Mouse (Mus musculus) MEL (cell line): ENCODE measurements at regions not wholly inside any gene's neighbourhood (a gene's known extent, or its start where the extent isn't known, plus 50 kb on each side); places are given as distances from the start of the nearest gene placed in this dataset.

Source experiments
- DNase-seq: peaks from one replicate; pipeline ENCODE4 v3.0.0; 2011; ENCODE audit warnings: low read depth, low spot score
- H3K27ac ChIP-seq: 2 replicates; pipeline ENCODE4 v1.5.1; 2012; ENCODE audit warnings: low read depth, mild to moderate bottlenecking, control low read depth, low read length, moderate library complexity; ENCODE audit not compliant: control insufficient read depth
- H3K27me3 ChIP-seq, 2 experiments: fragments of 150-350 bp in 1 of 2; sonication (generic) in 1 of 2; 2 replicates each; pipeline ENCODE4 v1.6.1; 2012; ENCODE audit warnings: low read length in 2 of 2, mild to moderate bottlenecking in 2 of 2, improper control_type of control experiment in 1 of 2, moderate library complexity in 1 of 2; ENCODE audit not compliant: insufficient read depth in 2 of 2, control insufficient read depth in 1 of 2
- H3K36me3 ChIP-seq, 2 experiments: 2 replicates each; pipeline ENCODE4 v1.6.1; 2012 to 2014; ENCODE audit warnings: low read length in 2 of 2, improper control_type of control experiment in 1 of 2, inconsistent platforms in 1 of 2, mild to moderate bottlenecking in 1 of 2; ENCODE audit not compliant: insufficient read depth in 2 of 2, control insufficient read depth in 1 of 2
- H3K4me1 ChIP-seq, 2 experiments: fragments of 150-350 bp in 1 of 2; sonication (generic) in 1 of 2; 2 replicates each; pipeline ENCODE4 v1.6.1; 2012; ENCODE audit warnings: low read length in 2 of 2, improper control_type of control experiment in 1 of 2, mild to moderate bottlenecking in 1 of 2; ENCODE audit not compliant: insufficient read depth in 2 of 2, control insufficient read depth in 1 of 2
- H3K4me3 ChIP-seq, 2 experiments: fragments of 150-350 bp in 1 of 2; sonication (generic) in 1 of 2; 2 replicates each; pipeline ENCODE4 v1.5.1; 2012; ENCODE audit warnings: low read depth in 2 of 2, low read length in 2 of 2, mild to moderate bottlenecking in 2 of 2, moderate library complexity in 2 of 2, control low read depth in 1 of 2, improper control_type of control experiment in 1 of 2; ENCODE audit not compliant: control insufficient read depth in 1 of 2, insufficient read depth in 1 of 2
- H3K79me2 ChIP-seq: 2 replicates; pipeline ENCODE4 v1.6.1; 2012; ENCODE audit warnings: mild to moderate bottlenecking, low read length, moderate library complexity; ENCODE audit not compliant: control insufficient read depth, poor library complexity, insufficient read depth
- H3K9ac ChIP-seq: 2 replicates; pipeline ENCODE4 v1.6.1; 2012; ENCODE audit warnings: low read depth, mild to moderate bottlenecking, control low read depth, low read length, moderate library complexity; ENCODE audit not compliant: control insufficient read depth, poor library complexity, severe bottlenecking
- H3K9me3 ChIP-seq: fragments of 150-350 bp; sonication (generic); replicated peaks from 2 replicates; pipeline ENCODE4 v1.6.1; 2012; ENCODE audit warnings: mild to moderate bottlenecking, low read length, improper control_type of control experiment, moderate library complexity; ENCODE audit not compliant: insufficient read depth
- CHD1 ChIP-seq: IDR thresholded peaks from 2 replicates; pipeline ENCODE4 v1.6.1; 2012; ENCODE audit warnings: low read depth, mild to moderate bottlenecking, inconsistent platforms, low read length, improper control_type of control experiment
- E2F4 ChIP-seq: IDR thresholded peaks from 2 replicates; pipeline ENCODE4 v1.6.1; 2011; ENCODE audit warnings: low read depth, low read length, improper control_type of control experiment, borderline replicate concordance
- EP300 ChIP-seq, 2 experiments: IDR thresholded peaks; 2 replicates each; pipeline ENCODE4 v1.6.1; 2011; ENCODE audit warnings: improper control_type of control experiment in 2 of 2, low read length in 2 of 2, low read depth in 1 of 2, mild to moderate bottlenecking in 1 of 2
- ETS1 ChIP-seq: IDR thresholded peaks from 2 replicates; pipeline ENCODE4 v1.6.1; 2012; ENCODE audit warnings: low read depth, mild to moderate bottlenecking, inconsistent platforms, low read length, improper control_type of control experiment, moderate library complexity
- GABPA ChIP-seq: IDR thresholded peaks from 2 replicates; pipeline ENCODE4 v1.6.1; 2012; ENCODE audit warnings: low read depth, mild to moderate bottlenecking, inconsistent platforms, low read length, improper control_type of control experiment, moderate library complexity
- GATA1 ChIP-seq: IDR thresholded peaks from 2 replicates; pipeline ENCODE4 v1.6.1; 2011; ENCODE audit warnings: low read depth, low read length, improper control_type of control experiment
- MAFK ChIP-seq: IDR thresholded peaks from 2 replicates; pipeline ENCODE4 v1.6.1; 2011; ENCODE audit warnings: low read depth, mild to moderate bottlenecking, low read length, improper control_type of control experiment, borderline replicate concordance
- MAX ChIP-seq: IDR thresholded peaks from 2 replicates; pipeline ENCODE4 v1.6.1; 2011; ENCODE audit warnings: low read length, improper control_type of control experiment
- MEF2A ChIP-seq: IDR thresholded peaks from 2 replicates; pipeline ENCODE4 v1.6.1; 2014; ENCODE audit warnings: low read depth, mild to moderate bottlenecking, inconsistent platforms, low read length, improper control_type of control experiment; ENCODE audit not compliant: poor library complexity, insufficient replicate concordance, severe bottlenecking; ENCODE audit errors: extremely low read depth
- NELFE ChIP-seq: IDR thresholded peaks from 2 replicates; pipeline ENCODE4 v1.6.1; 2011; ENCODE audit warnings: low read depth, low read length, improper control_type of control experiment
- NRF1 ChIP-seq: IDR thresholded peaks from 2 replicates; pipeline ENCODE4 v1.6.1; 2014; ENCODE audit warnings: low read depth, mild to moderate bottlenecking, inconsistent platforms, low read length, improper control_type of control experiment, moderate library complexity; ENCODE audit not compliant: poor library complexity, insufficient read depth, severe bottlenecking
- POLR2AphosphoS2 ChIP-seq: IDR thresholded peaks from 2 replicates; pipeline ENCODE4 v1.6.1; 2011; ENCODE audit warnings: low read length, improper control_type of control experiment
- RCOR1 ChIP-seq: IDR thresholded peaks from 2 replicates; pipeline ENCODE4 v1.6.1; 2012; ENCODE audit warnings: low read depth, mild to moderate bottlenecking, inconsistent platforms, low read length, improper control_type of control experiment
- SIN3A ChIP-seq: IDR thresholded peaks from 2 replicates; pipeline ENCODE4 v1.6.1; 2012; ENCODE audit warnings: low read length, improper control_type of control experiment, inconsistent platforms
- SMC3 ChIP-seq: IDR thresholded peaks from 2 replicates; pipeline ENCODE4 v1.6.1; 2011; ENCODE audit warnings: low read depth, low read length, improper control_type of control experiment
- TBP ChIP-seq: IDR thresholded peaks from 2 replicates; pipeline ENCODE4 v1.8.0; 2011; ENCODE audit warnings: low read depth, low read length, improper control_type of control experiment
- TCF12 ChIP-seq: IDR thresholded peaks from 2 replicates; pipeline ENCODE4 v1.6.1; 2014; ENCODE audit warnings: low read depth, mild to moderate bottlenecking, inconsistent platforms, low read length, improper control_type of control experiment, moderate library complexity
- UBTF ChIP-seq: IDR thresholded peaks from 2 replicates; pipeline ENCODE4 v1.6.1; 2012; ENCODE audit warnings: low read depth, mild to moderate bottlenecking, inconsistent platforms, low read length, improper control_type of control experiment, moderate library complexity, borderline replicate concordance; ENCODE audit not compliant: insufficient read depth
- USF1 ChIP-seq: IDR thresholded peaks from 2 replicates; pipeline ENCODE4 v1.6.1; 2014; ENCODE audit warnings: low read depth, mild to moderate bottlenecking, inconsistent platforms, low read length, improper control_type of control experiment, moderate library complexity
- USF2 ChIP-seq, 2 experiments: IDR thresholded peaks; 2 replicates each; pipeline ENCODE4 v1.6.1; 2011 to 2012; ENCODE audit warnings: improper control_type of control experiment in 2 of 2, low read length in 2 of 2, borderline replicate concordance in 1 of 2, inconsistent platforms in 1 of 2, low read depth in 1 of 2, mild to moderate bottlenecking in 1 of 2; ENCODE audit not compliant: insufficient read depth in 1 of 2
- ZC3H11A ChIP-seq: IDR thresholded peaks from 2 replicates; pipeline ENCODE4 v1.6.1; 2012; ENCODE audit warnings: low read depth, mild to moderate bottlenecking, inconsistent platforms, low read length, improper control_type of control experiment
- ZNF384 ChIP-seq: IDR thresholded peaks from 2 replicates; pipeline ENCODE4 v1.6.1; 2012; ENCODE audit warnings: low read depth, mild to moderate bottlenecking, inconsistent platforms, low read length, improper control_type of control experiment

- TF ChIP-seq POLR2AphosphoS2: no peak
- no peak for TF ChIP-seq NELFE
- no peak for TF ChIP-seq NRF1
- TF ChIP-seq TBP: no peak
- no peak for TF ChIP-seq RCOR1
- TF ChIP-seq ZNF384: 0 out of 2 replicates have a peak, but pooled peaks have one; percentile 15
- TF ChIP-seq SIN3A: no peak
- 0 out of 2 replicates have a peak, but pooled peaks have one; percentile 7 for TF ChIP-seq SMC3
- no peak for TF ChIP-seq USF1
- no peak for TF ChIP-seq UBTF
- peak; percentile 83 for TF ChIP-seq MAX
- no peak for TF ChIP-seq CHD1
- no peak for TF ChIP-seq MAFK
- no peak for TF ChIP-seq E2F4
- no peak for TF ChIP-seq USF2 (IDR thresholded peaks at IDR 0.05; ENCODE audit: borderline replicate concordance in 1 of 2, insufficient read depth in 1 of 2, low read depth in 1 of 2, low read length in 2 of 2)
Measured at GRCm38 (mm10) chr10:98725110-98725509, 189.1 kb upstream of the Atp2b1 start (continued).

- no peak overlapping the region for H3K9ac ChIP-seq
- H3K27me3 ChIP-seq: no peaks in the 10 kb centered on the region
- H3K27ac ChIP-seq: no peak overlapping the region
- H3K9me3 ChIP-seq: no peaks in the 10 kb centered on the region
- H3K4me3 ChIP-seq: no peak overlapping the region
- DNase-seq: no peak
- TF ChIP-seq ZNF384 (peak; percentile 52; the same call in 1 of the 2 replicates), USF1 (no peak)
- TF ChIP-seq, all 39 proteins: peak for 1
- H3K4me1 ChIP-seq: peaks cover 12 to 21% of the 10 kb centered on the region in 2 experiments
- H3K36me3 ChIP-seq: peaks cover 0 to 28% of the 10 kb centered on the region in 2 experiments; a peak in 2 of 4 replicates
- no peaks in the 10 kb centered on the region for H3K79me2 ChIP-seq
Measured at GRCm38 (mm10) chr10:98727130-98727529, 187.1 kb upstream of the Atp2b1 start.

GRCm38 (mm10) chr10:98728396-98729030 is 185.7 kb upstream of the Atp2b1 start:
- Histone ChIP-seq H3K4me1 (peaks cover 12 to 18% of the 10 kb centered on the region in 2 experiments), H3K27ac (no peak overlapping the region; the same call in 1 of the 2 replicates), H3K36me3 (peaks cover 0 to 28% of the 10 kb centered on the region in 2 experiments; a peak in 2 of 4 replicates), H3K9me3 (no peaks in the 10 kb centered on the region), H3K9ac (no peak overlapping the region), H3K27me3 (no peaks in the 10 kb centered on the region), H3K4me3 (no peak overlapping the region)
- DNase-seq: peak; percentile 40
- peak; percentile 61 for TF ChIP-seq ETS1
- no peak for TF ChIP-seq MAX
- TF ChIP-seq MAFK: peak; percentile 16; the same call in 1 of the 2 replicates
- TF ChIP-seq ZC3H11A: no peak
- peak; percentile 89; the same call in 1 of the 2 replicates for TF ChIP-seq MEF2A
- no peak for TF ChIP-seq UBTF
- peak; percentile 34; the same call in 1 of the 2 replicates for TF ChIP-seq TCF12
- TF ChIP-seq EP300 (IDR thresholded peaks at IDR 0.05; ENCODE audit: low read depth in 1 of 2, low read length in 2 of 2): peak in 1 of 2 experiments; percentile 52; a peak in 3 of 4 replicates
- peak; percentile 29; the same call in 1 of the 2 replicates for TF ChIP-seq GATA1
- TF ChIP-seq NELFE: no peak
- TF ChIP-seq GABPA: no peak
- peak; percentile 60 for TF ChIP-seq ZNF384
- TF ChIP-seq, all 39 proteins: peak for 7
- no peaks in the 10 kb centered on the region for H3K79me2 ChIP-seq
